Mouse (Mus musculus) liver, adult 2 months (tissue): Measurements from ENCODE around the gene Tfcp2l1. TPM values are rescaled to one million over a fixed set of nuclear protein-coding genes. Genes with fewer than 3 reads are reported as not detected.
A peak's percentile ranks its signal among the peaks of the same experiment; 100 is the strongest.

Experiments
- DNase-seq: peaks from one replicate; pipeline ENCODE4 v3.0.0-alpha.2; 2011; ENCODE audit warnings: low read depth, low spot score; ENCODE audit errors: extremely low read depth
- H3K27ac ChIP-seq: fragments of 200-500 bp; replicated peaks from 2 replicates; pipeline ENCODE4 v1.5.1; 2012; ENCODE audit warnings: low read depth, mild to moderate bottlenecking, control low read depth, inconsistent platforms, low read length; ENCODE audit not compliant: insufficient read depth
- H3K27me3 ChIP-seq: fragments of 200-500 bp; 2 replicates; pipeline ENCODE4 v1.6.1; 2012; ENCODE audit warnings: mild to moderate bottlenecking, moderate library complexity, low read length, inconsistent platforms; ENCODE audit not compliant: control insufficient read depth, insufficient read depth
- H3K36me3 ChIP-seq: fragments of 200-500 bp; 2 replicates; pipeline ENCODE4 v1.6.1; 2012; ENCODE audit warnings: low read length, inconsistent platforms; ENCODE audit not compliant: control insufficient read depth, insufficient read depth
- H3K4me1 ChIP-seq: fragments of 200-500 bp; 2 replicates; pipeline ENCODE4 v1.6.1; 2011; ENCODE audit warnings: low read length; ENCODE audit not compliant: control insufficient read depth, insufficient read depth
- H3K4me3 ChIP-seq: fragments of 200-500 bp; 2 replicates; pipeline ENCODE4 v1.5.1; 2011; ENCODE audit warnings: low read depth, mild to moderate bottlenecking, control low read depth, low read length, moderate library complexity; ENCODE audit not compliant: insufficient read depth
- H3K79me2 ChIP-seq: fragments of 200-500 bp; 2 replicates; pipeline ENCODE4 v1.6.1; 2012; ENCODE audit warnings: inconsistent platforms, mild to moderate bottlenecking, low read length, moderate library complexity; ENCODE audit not compliant: control insufficient read depth, insufficient read depth
- H3K9ac ChIP-seq: fragments of 200-500 bp; 2 replicates; pipeline ENCODE4 v1.6.1; 2012; ENCODE audit warnings: low read depth, mild to moderate bottlenecking, control low read depth, inconsistent platforms, low read length
- CTCF ChIP-seq: fragments of 200-500 bp; IDR thresholded peaks from 2 replicates; pipeline ENCODE4 v1.5.1; 2011; ENCODE audit warnings: low read depth, low read length, control low read depth
- POLR2A ChIP-seq: fragments of 200-500 bp; IDR thresholded peaks from 2 replicates; pipeline ENCODE4 v1.6.1; 2011; ENCODE audit warnings: low read length, control low read depth; ENCODE audit not compliant: insufficient read depth; ENCODE audit errors: extremely low read depth
- WGBS: fragments of 180-500 bp; shearing (Covaris S2); methylation state at CpG from one replicate; pipeline ENCODE4 v1.1.7; 2018; 5-methylcytosine and 5-hydroxymethylcytosine counted together
- polyA plus RNA-seq: library from polyadenylated mRNA; depleted of rRNA; stranded (reverse); fragments of >200 nt; gene quantifications from 2 replicates; pipeline ENCODE4 v1.2.3, GENCODE M21; 2012
- total RNA-seq: library from RNA; depleted of rRNA; stranded (reverse); fragments of >200 nt; gene quantifications from 2 replicates; pipeline ENCODE4 v1.2.3, GENCODE M21; 2014

Tfcp2l1 gene
- total and polyA plus RNA-seq, 2 experiments: 1.6 to 3.3 TPM

- Histone ChIP-seq H3K4me3 (no peak overlapping the region), H3K36me3 (no peaks in the 10 kb centered on the region), H3K4me1 (no peaks in the 10 kb centered on the region), H3K27ac (no peak overlapping the region), H3K79me2 (no peaks in the 10 kb centered on the region), H3K27me3 (no peaks in the 10 kb centered on the region), H3K9ac (no peak overlapping the region)
- no peak for DNase-seq
- 37% methylated on average over 1 of the region's 1 CpGs for WGBS
- TF ChIP-seq POLR2A: no peak
- no peak for TF ChIP-seq CTCF
Measured at GRCm38 (mm10) chr1:118663062-118663461, 35.3 kb downstream of the Tfcp2l1 start.

GRCm38 (mm10) chr1:118667536-118667935, 39.8 kb downstream of the Tfcp2l1 start:
- Histone ChIP-seq H3K79me2 (no peaks in the 10 kb centered on the region), H3K27ac (no peak overlapping the region), H3K27me3 (no peaks in the 10 kb centered on the region), H3K4me3 (no peak overlapping the region), H3K9ac (no peak overlapping the region), H3K36me3 (no peaks in the 10 kb centered on the region), H3K4me1 (no peaks in the 10 kb centered on the region)
- no peak for TF ChIP-seq POLR2A
- no peak for TF ChIP-seq CTCF
- DNase-seq: no peak

- no peaks in the 10 kb centered on the region for H3K27me3 ChIP-seq
- no peak overlapping the region for H3K27ac ChIP-seq
- TF ChIP-seq POLR2A (no peak), CTCF (no peak)
- H3K79me2 ChIP-seq: no peaks in the 10 kb centered on the region
- peak; percentile 40 for DNase-seq
- no peak overlapping the region for H3K9ac ChIP-seq
- no peaks in the 10 kb centered on the region for H3K4me1 ChIP-seq
- WGBS: 58% methylated on average over 8 of the region's 8 CpGs
- no peaks in the 10 kb centered on the region for H3K36me3 ChIP-seq
- no peak overlapping the region for H3K4me3 ChIP-seq
Measured at GRCm38 (mm10) chr1:118672196-118672595, 44.5 kb downstream of the Tfcp2l1 start.

- Histone ChIP-seq H3K4me3 (no peak overlapping the region), H3K36me3 (no peaks in the 10 kb centered on the region), H3K9ac (no peak overlapping the region), H3K27ac (no peak overlapping the region), H3K79me2 (no peaks in the 10 kb centered on the region), H3K4me1 (no peaks in the 10 kb centered on the region), H3K27me3 (no peaks in the 10 kb centered on the region)
- TF ChIP-seq POLR2A (no peak), CTCF (no peak)
- no peak for DNase-seq
- WGBS: 86% methylated on average over 4 of the region's 4 CpGs
Measured at GRCm38 (mm10) chr1:118674176-118674575, 46.4 kb downstream of the Tfcp2l1 start.

- WGBS: 29% methylated on average over 1 of the region's 1 CpGs
- peak; percentile 81 for DNase-seq
- no peak overlapping the region for H3K27ac ChIP-seq
Measured at GRCm38 (mm10) chr1:118681980-118682379, 54.2 kb downstream of the Tfcp2l1 start.

GRCm38 (mm10) chr1:118683686-118684085, 55.9 kb downstream of the Tfcp2l1 start:
- H3K4me3 ChIP-seq: no peak overlapping the region
- no peak overlapping the region for H3K27ac ChIP-seq
- H3K27me3 ChIP-seq: no peaks in the 10 kb centered on the region
- DNase-seq: peak; percentile 70
- H3K9ac ChIP-seq: no peak overlapping the region
- H3K79me2 ChIP-seq: no peaks in the 10 kb centered on the region
- TF ChIP-seq CTCF (no peak), POLR2A (no peak)
- no peaks in the 10 kb centered on the region for H3K4me1 ChIP-seq
- WGBS: 57% methylated on average over 4 of the region's 4 CpGs
- H3K36me3 ChIP-seq: no peaks in the 10 kb centered on the region

More at GRCm38 (mm10) chr1:118681980-118682379, 54.2 kb downstream of the Tfcp2l1 start:
- H3K9ac ChIP-seq: no peak overlapping the region
- H3K36me3 ChIP-seq: no peaks in the 10 kb centered on the region
- no peaks in the 10 kb centered on the region for H3K79me2 ChIP-seq
- no peak for TF ChIP-seq POLR2A
- no peak for TF ChIP-seq CTCF
- no peaks in the 10 kb centered on the region for H3K4me1 ChIP-seq
- H3K27me3 ChIP-seq: no peaks in the 10 kb centered on the region
- H3K4me3 ChIP-seq: no peak overlapping the region
